Mouse (Mus musculus) WW6 (cell line): ENCODE measurements around the gene Prss30.

Experiments used
- DNase-seq: peaks from one replicate; pipeline ENCODE4 v3.0.0-alpha.2; 2013; ENCODE audit warnings: low read depth, low spot score

Gene Prss30

GRCm38 (mm10) chr17:23980297-23980909, at the start of gene Prss30:
Gene Prss30 (minus strand): TSS chr17:23980566.
- DNase-seq = no peak

- no peak for DNase-seq
These were observed 49.1 kb upstream of the Prss30 start for GRCm38 (mm10) chr17:24029477-24029876.

- no peak for DNase-seq
These were observed 41.2 kb upstream of the Prss30 start for GRCm38 (mm10) chr17:24021375-24022199.

- no peak for DNase-seq
These were observed 40.3 kb upstream of the Prss30 start for GRCm38 (mm10) chr17:24020696-24021095.

- DNase-seq = peak; percentile 55
These were observed 35.4 kb upstream of the Prss30 start for GRCm38 (mm10) chr17:24015727-24016126.

- no peak for DNase-seq
These were observed 34.1 kb upstream of the Prss30 start for GRCm38 (mm10) chr17:24014433-24014965.

GRCm38 (mm10) chr17:24012921-24013320, 32.6 kb upstream of the Prss30 start:
- DNase-seq = no peak

GRCm38 (mm10) chr17:24009617-24010016, 29.3 kb upstream of the Prss30 start:
- no peak for DNase-seq

GRCm38 (mm10) chr17:24008105-24008504, 27.7 kb upstream of the Prss30 start:
- DNase-seq = no peak

- DNase-seq = no peak
These were observed 27.0 kb upstream of the Prss30 start for GRCm38 (mm10) chr17:24007391-24007790.

GRCm38 (mm10) chr17:24006930-24007329, 26.6 kb upstream of the Prss30 start:
- no peak for DNase-seq

- no peak for DNase-seq
These were observed 24.7 kb upstream of the Prss30 start for GRCm38 (mm10) chr17:24005049-24005448.

- DNase-seq = no peak
These were observed 23.8 kb upstream of the Prss30 start for GRCm38 (mm10) chr17:24004071-24004665.

GRCm38 (mm10) chr17:24000404-24000803, 20.0 kb upstream of the Prss30 start:
- DNase-seq = no peak

GRCm38 (mm10) chr17:23998383-23998782, 18.0 kb upstream of the Prss30 start:
- DNase-seq = no peak

- DNase-seq = no peak
These were observed 17.5 kb upstream of the Prss30 start, which contains the start of gene Prss22 for GRCm38 (mm10) chr17:23997901-23998300. Gene Prss22 (minus strand): TSS chr17:23998100.

GRCm38 (mm10) chr17:23995421-23995820, 15.1 kb upstream of the Prss30 start:
- no peak for DNase-seq

GRCm38 (mm10) chr17:23994667-23995066, 14.3 kb upstream of the Prss30 start:
- no peak for DNase-seq

- DNase-seq = peak; percentile 79
These were observed 13.4 kb upstream of the Prss30 start for GRCm38 (mm10) chr17:23993559-23994428.

GRCm38 (mm10) chr17:23992789-23993553, 12.6 kb upstream of the Prss30 start:
- DNase-seq = no peak

- DNase-seq = no peak
These were observed 9.4 kb upstream of the Prss30 start for GRCm38 (mm10) chr17:23989802-23990201.
